13 mouse cellular contexts compared by ENCODE assay signal in genomic region chr11:84944639-84945435, GRCm38 (mm10). TPM values are rescaled to one million over a fixed set of nuclear protein-coding genes. Genes with fewer than 3 reads are reported as not detected.
DNase-seq lines count a peak whose midpoint lies in the region; ATAC-seq lines count a peak whose summit lies in the region.
"Had no signal": no experiment of that assay in that cellular context is flagged by ENCODE, and none has a peak within 500 bp of the region (broad histone marks: within the 10 kb centered on the region; RNA-seq: fewer than 3 reads in every experiment).

No protein-coding gene starts in this region.

- H3K9ac ChIP-seq in neural tube, embryonic 11.5 days (ENCODE audit: low read length), result no peak overlapping the region
- no peak overlapping the region for H3K9ac ChIP-seq in neural tube, embryonic 15.5 days (replicated peaks)
- H3K9ac ChIP-seq in liver, embryonic 15.5 days, result no peak overlapping the region

- H3K4me2 ChIP-seq in neural tube, embryonic 11.5 days (ENCODE audit: low read depth), result 0 out of 2 replicates have a peak overlapping the region, but pooled peaks have one; percentile 5
- no peak overlapping the region for H3K4me2 ChIP-seq in neural tube, embryonic 15.5 days
- peak overlapping the region; percentile 18; the same call in 1 of the 2 replicates for H3K4me2 ChIP-seq in liver, embryonic 15.5 days
- H3K4me2 ChIP-seq: heart, embryonic 11.5 days had no signal

- H3K4me1 ChIP-seq in neural tube, embryonic 11.5 days (ENCODE audit: control insufficient read depth, insufficient read depth, low read length), result peaks cover 11% of the 10 kb centered on the region
- peaks cover 19% of the 10 kb centered on the region for H3K4me1 ChIP-seq in neural tube, embryonic 15.5 days
- peaks cover 28% of the 10 kb centered on the region for H3K4me1 ChIP-seq in embryonic facial prominence, embryonic 10.5 days
- H3K4me1 ChIP-seq in liver, embryonic 15.5 days (replicated peaks), result peaks cover 5% of the 10 kb centered on the region; the same call in 1 of the 2 replicates

- WGBS in neural tube, embryonic 11.5 days, result 3% methylated on average over 12 of the region's 12 CpGs
- WGBS in neural tube, embryonic 15.5 days, result 12% methylated on average over 12 of the region's 12 CpGs
- WGBS in embryonic facial prominence, embryonic 10.5 days, result 2% methylated on average over 12 of the region's 12 CpGs
- 8% methylated on average over 12 of the region's 12 CpGs for WGBS in liver, embryonic 15.5 days (ENCODE audit: insufficient replicate concordance)

- H3K4me3 ChIP-seq in neural tube, embryonic 11.5 days (ENCODE audit: low read depth, low read length), result no peak overlapping the region
- H3K4me3 ChIP-seq in neural tube, embryonic 15.5 days (replicated peaks), result no peak overlapping the region
- H3K4me3 ChIP-seq in embryonic facial prominence, embryonic 10.5 days, result peak overlapping the region; percentile 45
- no peak overlapping the region for H3K4me3 ChIP-seq in liver, embryonic 15.5 days (replicated peaks)
- H3K4me3 ChIP-seq: erythroblast, embryonic 14.5 days; myocyte had no signal

- H3K27me3 ChIP-seq in neural tube, embryonic 11.5 days (ENCODE audit: control insufficient read depth, insufficient read depth, low read length), result no peaks in the 10 kb centered on the region
- 0 out of 2 replicates have a peak, but pooled peaks cover 13% of the 10 kb centered on the region for H3K27me3 ChIP-seq in neural tube, embryonic 15.5 days (replicated peaks)
- H3K27me3 ChIP-seq in embryonic facial prominence, embryonic 10.5 days (replicated peaks; ENCODE audit: low read depth, poor library complexity, severe bottlenecking), result peaks cover 33% of the 10 kb centered on the region
- H3K27me3 ChIP-seq in liver, embryonic 15.5 days, result peaks cover 49% of the 10 kb centered on the region

- no peak for ATAC-seq in neural tube, embryonic 11.5 days (ENCODE audit: insufficient read depth, low FRiP score, low TSS enrichment)
- no peak for ATAC-seq in neural tube, embryonic 15.5 days (ENCODE audit: low FRiP score)
- no peak; the same call in 1 of the 2 replicates for ATAC-seq in liver, embryonic 15.5 days (ENCODE audit: insufficient read depth)

- no peak overlapping the region for H3K27ac ChIP-seq in neural tube, embryonic 11.5 days (ENCODE audit: low read depth, low read length)
- no peak overlapping the region for H3K27ac ChIP-seq in neural tube, embryonic 15.5 days (replicated peaks)
- H3K27ac ChIP-seq in embryonic facial prominence, embryonic 10.5 days (replicated peaks), result 0 out of 2 replicates have a peak overlapping the region, but pooled peaks have one; percentile 14
- no peak overlapping the region for H3K27ac ChIP-seq in liver, embryonic 15.5 days (replicated peaks)
- H3K27ac ChIP-seq: macrophage had no signal

- no peaks in the 10 kb centered on the region for H3K9me3 ChIP-seq in neural tube, embryonic 11.5 days (ENCODE audit: control insufficient read depth, low read length)
- H3K9me3 ChIP-seq in neural tube, embryonic 15.5 days (replicated peaks), result no peaks in the 10 kb centered on the region
- H3K9me3 ChIP-seq in embryonic facial prominence, embryonic 10.5 days, result no peaks in the 10 kb centered on the region
- H3K9me3 ChIP-seq in liver, embryonic 15.5 days (replicated peaks), result no peaks in the 10 kb centered on the region

- no peak for DNase-seq in neural tube, embryonic 11.5 days (ENCODE audit: low spot score)
- peak; percentile 23 for DNase-seq in embryonic facial prominence, embryonic 10.5 days (ENCODE audit: low spot score)
- DNase-seq in ovary, postnatal 10 days (ENCODE audit: low spot score), result no peak
- no peak for DNase-seq in lung, postnatal 10 days
- no peak for DNase-seq in cerebellum, adult 11 months
- DNase-seq: cerebellum, postnatal 25 days had no signal

- no peaks in the 10 kb centered on the region for H3K36me3 ChIP-seq in neural tube, embryonic 11.5 days (ENCODE audit: control insufficient read depth, insufficient read depth, low read length)
- H3K36me3 ChIP-seq in neural tube, embryonic 15.5 days, result no peaks in the 10 kb centered on the region
- H3K36me3 ChIP-seq in embryonic facial prominence, embryonic 10.5 days (replicated peaks), result no peaks in the 10 kb centered on the region
- no peaks in the 10 kb centered on the region for H3K36me3 ChIP-seq in liver, embryonic 15.5 days (replicated peaks)

RNA-seq across cellular contexts. Expression of gene Car4, which starts 12.7 kb away (rescaled TPM):
- polyA plus RNA-seq in neural tube, embryonic 11.5 days (2014; fragmentation: Nextera tagmentation; extraction: Ambion mirVana), result 2.0 and 2.9 TPM in 2 replicates
- polyA plus RNA-seq in neural tube, embryonic 15.5 days (2015; fragmentation: Nextera tagmentation; extraction: Ambion mirVana), result 5.1 and 5.5 TPM in 2 replicates
- polyA plus RNA-seq in embryonic facial prominence, embryonic 10.5 days (2016; fragmentation: Nextera tagmentation; extraction: Ambion mirVana), result 2.9 and 5.1 TPM in 2 replicates
- polyA plus RNA-seq in liver, embryonic 15.5 days (2015; fragmentation: Nextera tagmentation; extraction: Ambion mirVana), result 0.16 and 0.50 TPM in 2 replicates
- polyA plus RNA-seq: erythroblast, embryonic 14.5 days; macrophage; myocyte; Patski had no signal

RNA-seq across cellular contexts. Expression of gene Znhit3, which starts 28.7 kb away (rescaled TPM):
- polyA plus RNA-seq in neural tube, embryonic 11.5 days (2014; fragmentation: Nextera tagmentation; extraction: Ambion mirVana), result 70.1 and 71.3 TPM in 2 replicates
- polyA plus RNA-seq in neural tube, embryonic 15.5 days (2015; fragmentation: Nextera tagmentation; extraction: Ambion mirVana), result 70.7 and 81.3 TPM in 2 replicates
- polyA plus RNA-seq in embryonic facial prominence, embryonic 10.5 days (2016; fragmentation: Nextera tagmentation; extraction: Ambion mirVana), result 89.1 and 96.8 TPM in 2 replicates
- 33.3 and 34.8 TPM in 2 replicates for polyA plus RNA-seq in liver, embryonic 15.5 days (2015; fragmentation: Nextera tagmentation; extraction: Ambion mirVana)
